Mouse (Mus musculus) subcutaneous adipose tissue, adult 2 months (tissue): ENCODE data around the gene Eva1a. TPM values are rescaled to one million over a fixed set of nuclear protein-coding genes. Genes with fewer than 3 reads are reported as not detected.

Experiments used
- polyA plus RNA-seq: library from polyadenylated mRNA; depleted of rRNA; stranded (reverse); fragments of >200 nt; gene quantifications from 2 replicates; pipeline ENCODE4 v1.2.3, GENCODE M21; 2012; ENCODE audit warnings: low replicate concordance; rRNA removed

The Eva1a gene
- 2.2 and 7.3 TPM in 2 replicates for polyA plus RNA-seq

GRCm38 (mm10) chr6:82040834-82041487 lies at the start of gene Eva1a:
Gene Eva1a (plus strand): TSS chr6:82041043.

Other genes starting within 250 kb of the Eva1a start
- gene Gcfc2, start 117.4 kb upstream of the Eva1a start, polyA plus RNA-seq: 2.5 and 5.5 TPM in 2 replicates
- gene Mrpl19, start 75.1 kb upstream of the Eva1a start, polyA plus RNA-seq: 3.3 and 5.1 TPM in 2 replicates